Mouse (Mus musculus): Measurements from ENCODE around the gene Agk.

The Agk gene

DNA sequence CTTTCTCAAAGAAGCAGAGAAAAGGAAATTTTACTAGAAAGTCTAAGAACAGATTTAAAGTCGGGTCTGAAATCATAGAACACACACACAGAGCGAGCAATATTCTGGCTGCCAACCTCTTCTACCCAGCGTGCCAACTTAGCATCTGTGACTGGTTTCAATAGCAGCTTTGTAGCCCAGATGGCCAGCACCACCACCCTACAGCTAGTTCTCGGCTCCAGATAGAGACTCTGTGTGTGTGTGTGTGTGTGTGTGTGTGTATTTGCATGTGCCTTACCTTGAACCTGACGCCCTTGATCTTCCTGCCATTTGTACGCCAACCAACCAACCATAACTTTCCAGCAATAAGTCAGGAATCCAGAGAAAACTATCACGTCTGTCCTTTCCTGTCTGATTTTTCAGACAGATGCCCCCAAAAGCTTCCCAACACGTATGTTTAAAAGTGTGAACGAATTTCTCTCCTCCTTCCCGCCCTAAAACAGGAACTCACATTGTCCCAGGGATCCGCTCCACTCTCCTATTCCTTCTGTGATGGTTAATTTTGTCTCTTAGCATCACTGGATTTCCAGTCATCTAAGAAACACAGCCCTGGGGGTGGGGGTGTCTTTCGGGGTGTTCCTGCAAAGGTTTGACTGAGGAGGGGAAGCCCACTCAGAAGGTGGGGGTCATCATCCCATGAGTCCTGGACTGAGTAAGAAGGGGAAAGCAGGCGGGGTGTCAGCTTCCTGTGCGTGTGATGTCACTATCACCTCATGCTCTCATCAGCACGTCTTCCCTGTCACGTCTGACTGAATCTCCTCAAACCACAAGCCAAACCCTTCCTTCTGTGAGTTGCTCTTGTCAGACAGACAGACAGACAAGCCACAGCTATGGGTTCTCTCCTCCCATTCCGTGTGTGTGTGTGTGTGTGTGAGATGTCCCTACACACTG lies 107.6 kb downstream of the Agk start:
- in situ Hi-C loops (cut with MboI; ENCODE audit: low pct_unique_long_range_greater_than_20kb in 1 of 2, low sequenced_read_pairs in 2 of 2, unreplicated experiment in 1 of 2) = no loop called here

DNA sequence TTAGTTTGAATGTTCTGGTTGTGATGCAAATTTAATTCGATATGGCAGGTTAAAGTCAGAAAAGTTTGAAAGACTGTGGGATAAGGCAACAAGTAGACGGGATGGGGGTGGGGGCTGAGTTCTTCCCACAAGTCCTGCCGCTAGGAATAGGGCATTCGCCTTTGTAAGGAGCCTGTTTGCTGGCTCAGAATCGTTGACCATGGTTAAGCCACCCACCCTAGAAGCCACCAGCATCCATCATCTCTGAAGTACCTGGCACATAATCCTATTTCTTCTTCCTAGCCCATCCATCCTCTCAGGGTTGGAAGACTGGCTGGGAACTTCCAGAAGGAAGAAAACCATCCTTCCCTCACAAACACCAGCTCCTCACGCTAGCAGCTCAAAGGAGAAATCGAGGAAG lies 109.7 kb downstream of the Agk start:
- in situ Hi-C loops (cut with MboI; ENCODE audit: low pct_unique_long_range_greater_than_20kb in 1 of 2, low sequenced_read_pairs in 2 of 2, unreplicated experiment in 1 of 2) = no loop called here

DNA sequence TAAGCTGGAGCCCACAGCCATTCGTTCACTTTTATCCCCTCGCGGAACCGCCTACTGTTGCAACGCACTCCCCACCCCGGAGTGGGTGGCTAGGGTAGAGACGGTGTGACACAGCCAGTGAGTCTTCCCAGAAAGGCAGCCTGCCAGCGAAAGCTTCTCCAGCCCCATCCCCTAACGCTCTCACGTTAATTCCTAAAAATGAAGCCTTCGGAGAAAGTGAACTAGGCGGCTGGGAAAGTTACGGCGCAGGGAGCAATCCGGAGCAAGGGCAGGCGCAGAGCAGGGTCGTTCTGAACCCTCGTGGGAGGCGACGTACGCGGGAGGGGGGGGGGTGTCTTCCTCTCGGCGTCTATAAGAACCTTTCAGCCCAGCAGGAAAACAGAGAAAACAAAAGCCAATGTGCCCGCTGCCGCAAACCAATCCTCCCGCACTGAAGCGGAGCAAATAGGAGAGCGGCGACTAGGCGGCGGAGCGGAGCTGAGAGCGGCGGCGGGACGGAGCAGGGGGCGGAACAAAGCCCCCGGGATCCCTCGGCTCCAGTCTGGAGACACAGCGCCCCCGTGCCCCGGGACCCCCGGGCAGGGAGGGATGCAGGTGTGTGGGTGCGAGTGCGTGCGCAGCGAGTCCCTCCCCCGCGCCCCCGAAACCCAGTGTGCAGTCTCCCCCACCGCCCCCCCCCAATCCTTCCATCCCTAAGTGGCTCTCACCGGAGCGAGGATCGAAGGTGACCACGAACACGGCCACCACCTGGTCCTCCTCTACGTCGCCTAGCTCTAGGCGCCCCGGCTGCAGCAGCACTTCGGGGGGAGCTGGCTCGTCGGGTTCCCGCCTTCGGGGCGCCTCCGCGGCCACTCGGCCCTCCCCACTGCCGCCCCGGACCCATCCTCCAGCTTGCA lies 110.4 kb downstream of the Agk start:
- in situ Hi-C loops (cut with MboI; ENCODE audit: low pct_unique_long_range_greater_than_20kb in 1 of 2, low sequenced_read_pairs in 2 of 2, unreplicated experiment in 1 of 2) = no loop called here

DNA sequence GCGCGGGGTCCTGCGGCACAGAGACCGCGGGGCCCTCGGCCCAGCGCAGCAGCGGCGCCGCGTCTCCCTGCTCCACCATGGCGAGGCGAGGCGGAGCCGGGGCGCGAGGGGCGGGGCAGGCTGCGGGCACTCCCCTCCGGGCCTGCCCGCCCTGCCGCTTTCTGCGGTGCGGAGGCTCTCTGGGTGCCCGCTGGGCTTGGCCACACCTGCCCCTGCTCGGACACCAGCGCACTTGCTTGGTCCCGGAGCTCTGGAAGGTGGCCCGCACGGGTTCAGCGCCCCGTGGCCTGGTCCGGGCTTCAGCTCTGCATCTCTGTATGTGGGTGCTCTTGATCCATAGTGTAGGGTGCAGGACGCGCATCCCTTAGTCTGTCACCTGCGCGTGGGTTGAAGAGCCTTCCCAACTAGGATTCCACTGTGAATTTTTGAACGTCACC lies 111.1 kb downstream of the Agk start, which contains the start of gene E330009J07Rik:
TSS of gene E330009J07Rik (minus strand) at position 89 of the 437 bp plus-strand sequence.
- in situ Hi-C loops (cut with MboI; ENCODE audit: low pct_unique_long_range_greater_than_20kb in 1 of 2, low sequenced_read_pairs in 2 of 2, unreplicated experiment in 1 of 2) = no loop called here

DNA sequence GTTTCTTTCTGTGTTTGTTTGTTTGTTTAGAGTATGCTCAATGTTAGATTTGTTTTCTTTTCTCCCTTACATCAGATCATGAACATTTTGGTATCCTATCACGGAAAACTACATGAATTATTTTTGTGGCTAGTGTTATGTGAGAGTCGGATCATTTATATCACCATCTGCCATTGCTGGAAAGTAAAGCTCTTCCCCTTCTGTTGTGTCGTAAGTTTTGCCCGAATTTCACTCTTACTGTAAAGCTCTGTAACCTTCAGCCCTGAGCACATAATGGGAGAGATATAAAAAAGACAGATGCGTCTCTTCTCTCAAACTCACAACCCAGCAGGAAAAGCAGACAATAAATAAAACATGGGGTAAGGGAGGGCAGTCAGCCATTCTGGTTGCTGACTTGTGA lies 114.0 kb downstream of the Agk start, which contains the start of gene Wee2:
TSS of gene Wee2 (plus strand) at position 153 of the 400 bp plus-strand sequence.
- in situ Hi-C loops (cut with MboI; ENCODE audit: low pct_unique_long_range_greater_than_20kb in 1 of 2, low sequenced_read_pairs in 2 of 2, unreplicated experiment in 1 of 2) = no loop called here

DNA sequence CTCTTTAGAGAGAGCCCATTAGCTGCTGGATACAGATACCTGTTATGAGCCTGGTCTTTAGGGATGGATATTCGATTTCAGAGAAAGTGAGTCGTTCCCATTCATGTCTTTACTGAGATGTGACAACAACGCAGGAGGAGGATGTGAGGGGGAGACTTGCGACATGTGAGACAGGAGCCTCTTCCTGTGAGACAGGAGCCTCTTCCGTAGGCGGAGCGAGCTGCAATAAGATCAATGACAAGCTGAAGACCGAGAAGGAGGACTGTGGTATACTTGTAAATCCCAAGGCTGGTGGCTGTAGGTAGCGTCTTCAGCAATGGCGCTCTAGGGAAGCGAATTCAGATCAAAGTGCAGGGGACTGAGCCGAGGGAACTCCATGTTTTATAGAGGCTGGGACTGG lies 114.8 kb downstream of the Agk start:
- in situ Hi-C loops (cut with MboI; ENCODE audit: low pct_unique_long_range_greater_than_20kb in 1 of 2, low sequenced_read_pairs in 2 of 2, unreplicated experiment in 1 of 2) = no loop called here

DNA sequence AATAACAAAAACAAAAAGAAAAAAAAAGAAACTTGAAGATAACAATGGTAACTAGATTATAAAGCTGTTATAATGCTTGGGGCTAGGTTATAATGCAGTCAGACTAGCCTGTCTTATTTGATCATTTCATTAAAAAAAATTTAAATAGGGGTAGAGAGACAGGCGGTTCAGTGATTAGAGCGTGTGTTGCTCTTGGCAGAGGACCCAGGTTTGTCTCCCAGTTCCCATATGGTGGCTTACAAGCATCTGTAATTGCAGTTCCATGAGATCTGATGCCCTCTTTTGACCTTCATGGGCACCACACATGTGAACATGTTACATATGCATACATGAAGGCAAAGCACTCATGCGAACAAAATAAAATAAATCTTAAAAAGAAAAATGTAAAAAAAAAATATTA lies 116.3 kb downstream of the Agk start:
- in situ Hi-C loops (cut with MboI; ENCODE audit: low pct_unique_long_range_greater_than_20kb in 1 of 2, low sequenced_read_pairs in 2 of 2, unreplicated experiment in 1 of 2) = no loop called here

DNA sequence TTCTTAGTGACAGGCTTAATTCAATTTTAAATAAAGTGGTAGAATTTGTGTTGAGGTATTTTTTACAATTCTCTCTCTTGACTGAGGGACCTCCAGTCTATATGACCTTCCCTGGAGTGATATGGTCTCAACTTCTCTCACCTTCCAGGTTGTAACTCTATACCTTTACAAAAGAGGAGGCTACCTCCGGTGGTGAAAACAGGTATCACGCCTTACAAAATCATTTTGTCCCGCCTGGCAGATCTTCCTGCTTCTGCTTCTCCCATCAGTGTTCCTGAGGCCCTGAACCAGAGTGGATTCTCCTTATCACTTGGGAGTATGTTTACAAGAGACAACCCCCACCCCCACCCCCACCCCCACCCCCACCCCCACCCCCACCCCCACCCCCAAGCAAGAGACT lies 116.8 kb downstream of the Agk start:
- in situ Hi-C loops (cut with MboI; ENCODE audit: low pct_unique_long_range_greater_than_20kb in 1 of 2, low sequenced_read_pairs in 2 of 2, unreplicated experiment in 1 of 2) = no loop called here

DNA sequence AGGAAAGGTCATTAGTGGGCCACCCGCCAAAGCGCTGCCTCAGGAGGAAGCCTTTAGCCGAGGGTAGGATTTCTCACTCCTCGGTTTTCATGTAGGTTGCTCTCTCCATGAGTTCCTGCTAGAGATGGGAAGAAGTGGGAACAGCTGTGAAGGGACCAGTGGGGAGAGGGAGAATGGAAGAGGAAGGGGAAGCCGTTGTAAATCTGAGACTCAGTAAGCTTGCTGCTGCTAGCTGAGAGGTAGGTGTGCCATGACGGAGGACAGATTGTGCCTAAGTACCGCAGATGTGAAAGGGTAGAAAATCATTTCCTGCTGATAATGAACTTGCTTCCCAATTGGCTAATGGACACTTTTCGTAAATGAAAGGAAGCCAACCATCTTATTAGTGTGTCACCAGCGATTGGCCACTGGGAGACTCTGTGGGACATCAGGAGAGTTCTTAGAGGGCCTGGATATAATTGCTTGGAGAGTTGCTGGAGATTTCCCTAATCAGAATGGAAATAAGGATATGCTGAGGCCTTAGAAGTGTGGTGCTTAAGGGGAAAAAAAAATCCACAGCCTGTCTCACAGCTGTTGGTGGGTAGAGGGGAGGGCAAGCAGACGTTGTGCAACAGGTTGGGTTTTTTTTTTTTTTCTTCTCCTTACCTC lies 118.4 kb downstream of the Agk start:
- in situ Hi-C loops (cut with MboI; ENCODE audit: low pct_unique_long_range_greater_than_20kb in 1 of 2, low sequenced_read_pairs in 2 of 2, unreplicated experiment in 1 of 2) = no loop called here
